Mouse (Mus musculus) gastrocnemius, postnatal 4 days (tissue): ENCODE measurements around the gene Gins3. TPM values are rescaled to one million over a fixed set of nuclear protein-coding genes. Genes with fewer than 3 reads are reported as not detected.
"Not testable (repeated sequence)": the region's sequence is repeated elsewhere in the genome, so short reads cannot be mapped to it uniquely, and the experiment has no call there.

Experiments used
- DNase-seq, 2 experiments: peaks; one replicate each; pipeline ENCODE4 v3.0.0; 2021 to 2022; ENCODE audit warnings: low spot score in 2 of 2, mixed read lengths in 2 of 2
- total RNA-seq, 2 experiments: library from RNA; stranded (reverse); gene quantifications; 2 replicates each; pipeline ENCODE4 v1.2.3; 2021

The Gins3 gene
- total RNA-seq, 2 experiments from 2014 or later: 2.7 to 3.3 TPM

DNA sequence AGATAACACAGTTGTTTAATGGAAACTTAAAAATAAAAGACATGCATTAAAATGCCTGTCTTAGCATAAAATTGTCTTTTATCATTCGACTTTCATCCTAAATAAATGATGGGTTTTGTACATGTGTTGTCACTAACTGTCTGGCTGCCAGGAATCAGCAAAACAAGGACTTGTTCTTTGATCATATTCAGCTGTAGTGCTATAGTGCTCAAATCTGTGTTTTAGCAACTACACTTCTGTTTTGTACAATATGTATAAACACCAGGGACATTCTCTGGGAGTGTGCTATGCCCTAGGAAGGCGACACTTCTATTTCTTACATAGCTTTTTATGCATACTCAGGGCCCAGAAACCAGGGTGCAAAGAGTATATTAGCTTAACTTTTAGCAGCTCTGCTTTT is 11.7 kb downstream of the Gins3 start:
- no peak for DNase-seq

DNA sequence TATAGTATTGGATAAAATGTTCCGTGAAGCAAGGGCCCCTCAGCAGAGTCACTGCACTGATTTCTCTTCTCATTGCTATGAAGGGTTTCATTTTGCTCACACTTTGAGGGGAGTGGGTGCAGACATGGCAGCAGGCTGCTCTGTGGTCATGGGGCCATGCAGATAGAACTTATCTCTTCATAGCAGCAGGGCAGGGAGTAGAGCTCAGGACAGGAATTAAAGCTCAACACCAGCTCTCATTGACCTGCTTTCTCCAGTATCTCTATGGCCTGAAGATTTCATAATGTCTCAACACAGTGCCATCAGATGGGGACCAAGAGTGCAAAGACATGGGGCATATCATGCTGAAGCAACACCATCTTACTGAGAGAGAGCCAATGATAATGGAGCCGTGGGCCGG is 15.0 kb downstream of the Gins3 start:
- no peak for DNase-seq

DNA sequence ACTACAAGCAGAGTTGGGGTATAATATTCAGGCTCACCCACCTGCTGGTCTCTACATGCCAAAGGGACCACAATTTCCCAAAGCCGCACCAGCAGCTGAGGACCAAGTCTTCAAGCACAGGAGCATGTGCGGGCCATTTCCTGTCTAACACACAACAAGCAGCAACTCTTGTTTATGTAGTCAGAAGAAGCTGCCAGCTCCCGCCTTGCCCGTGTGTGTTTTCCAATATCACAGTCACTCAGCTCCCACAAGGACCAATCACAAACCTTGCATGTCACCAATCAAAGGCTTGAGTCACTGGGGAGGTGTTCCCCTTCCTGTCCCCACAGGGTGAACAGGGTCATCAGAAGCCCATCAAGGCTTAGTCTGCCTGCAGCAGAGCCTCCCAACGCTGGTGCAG is 20.1 kb downstream of the Gins3 start:
- no peak for DNase-seq

DNA sequence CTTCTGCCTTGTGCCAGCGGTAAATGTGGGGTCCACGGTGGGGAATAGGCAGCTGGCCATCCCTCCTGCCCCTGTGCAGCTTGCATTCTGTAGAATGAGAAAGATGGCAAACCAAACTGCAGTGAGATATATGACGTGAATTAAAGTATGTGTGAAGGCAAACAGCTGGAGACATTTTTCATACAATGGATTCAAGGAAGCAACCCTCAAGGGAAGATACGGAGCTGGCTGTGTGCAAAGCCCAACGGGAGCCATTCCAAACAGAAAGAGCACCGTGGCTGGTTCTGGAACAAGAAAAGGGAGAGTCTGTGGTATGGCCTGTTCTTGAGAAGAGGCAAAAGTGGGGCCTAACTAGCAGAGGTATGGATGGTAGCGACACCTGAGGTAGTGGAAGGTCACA is 22.6 kb downstream of the Gins3 start:
- DNase-seq: no peak

DNA sequence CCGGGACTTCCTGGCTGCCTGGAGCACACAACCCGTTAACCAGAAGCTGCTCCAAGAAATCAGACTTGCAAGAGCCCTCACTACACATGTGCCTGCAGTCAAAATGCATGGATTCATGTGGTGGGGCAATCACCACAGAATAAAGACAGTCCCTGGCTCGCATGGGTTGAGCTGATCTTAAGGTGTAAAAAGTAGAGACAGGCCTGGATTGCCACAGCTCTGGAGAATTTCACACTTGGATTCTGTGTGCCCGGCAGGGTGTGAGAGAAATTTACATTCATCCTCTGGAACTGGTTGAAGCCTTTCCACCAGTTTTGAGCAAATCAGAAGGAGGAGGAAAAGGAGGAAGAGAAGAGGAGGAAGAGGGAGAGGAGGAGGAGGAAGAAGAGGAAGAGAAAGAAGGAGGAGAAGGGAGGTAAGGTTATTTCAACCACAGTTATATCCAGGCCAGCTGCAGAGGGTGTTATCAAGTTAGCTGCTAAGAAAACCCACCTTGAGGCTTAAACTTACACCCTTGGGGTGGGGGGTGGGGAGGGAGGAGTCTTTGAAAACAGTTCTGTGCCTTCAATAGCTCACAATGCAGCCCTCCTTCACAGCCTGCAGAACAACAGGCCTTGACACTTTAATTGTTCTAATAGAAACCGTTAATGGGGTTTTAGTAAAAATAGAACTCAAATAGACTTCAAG is 23.2 kb downstream of the Gins3 start:
- DNase-seq: no peak

DNA sequence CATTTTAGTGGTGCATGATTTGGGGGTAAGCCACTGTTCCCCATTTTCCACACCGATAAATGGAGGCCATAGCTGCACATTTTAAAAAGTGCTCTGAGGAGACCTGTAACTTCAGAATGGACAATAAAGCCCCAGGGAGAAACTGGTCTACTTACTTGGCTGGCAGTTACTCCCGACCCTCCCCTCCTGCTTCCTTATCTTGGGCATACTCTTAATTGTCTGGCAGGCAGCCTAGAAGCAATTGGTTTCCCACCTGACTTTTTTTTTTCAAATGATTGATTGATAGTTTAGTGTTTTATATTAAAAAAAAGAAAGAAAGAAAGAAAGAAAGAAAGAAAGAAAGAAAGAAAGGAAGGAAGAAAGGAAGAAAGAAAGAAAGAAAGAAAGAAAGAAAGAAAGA is 24.3 kb downstream of the Gins3 start:
- no peak for DNase-seq

DNA sequence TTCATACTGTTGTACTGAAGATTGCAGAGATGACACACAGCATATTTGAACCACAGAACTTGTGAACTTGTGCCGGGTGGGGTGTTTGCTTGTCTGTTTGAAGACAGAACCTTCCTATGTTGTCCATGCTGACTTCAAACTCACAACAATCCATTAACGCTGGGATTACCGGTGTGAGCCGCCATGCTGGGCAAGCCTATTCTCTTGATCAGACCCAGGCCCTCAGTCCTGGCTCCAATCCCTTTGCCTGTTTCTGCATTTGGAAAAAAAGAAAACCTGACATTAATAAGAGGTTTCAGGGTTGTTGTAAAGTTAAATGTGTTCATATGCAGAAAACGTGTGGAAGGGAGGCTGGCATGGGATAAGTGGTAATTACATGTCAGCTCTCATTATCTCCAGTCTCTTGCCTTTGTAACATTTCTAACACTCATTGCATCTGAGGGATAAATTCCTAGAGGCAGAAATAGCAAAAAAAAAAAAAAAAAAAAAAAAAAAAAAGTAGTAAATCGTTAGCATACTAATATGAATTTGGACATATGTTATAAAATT is 27.2 kb downstream of the Gins3 start:
- DNase-seq: no peak

DNA sequence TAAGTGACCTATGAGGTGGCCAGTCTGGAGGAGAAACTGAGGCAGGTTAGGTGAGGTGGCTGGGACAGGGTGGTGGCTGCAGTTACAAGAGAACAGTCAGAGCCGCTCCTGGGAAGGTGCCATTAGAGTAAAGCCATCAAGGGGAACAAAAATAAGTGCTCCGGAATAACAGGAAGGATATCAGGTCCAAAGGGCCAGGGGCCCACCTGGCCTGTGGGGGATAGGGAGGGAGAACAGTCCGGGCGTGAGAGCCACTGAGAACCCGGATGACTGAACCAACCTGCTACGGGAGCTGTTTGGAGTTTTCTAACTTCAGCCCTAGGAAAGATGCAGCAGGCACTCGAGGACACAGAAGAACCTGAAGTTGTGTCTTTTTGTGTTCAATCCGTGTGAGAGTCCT is 27.8 kb downstream of the Gins3 start:
- no peak for DNase-seq

DNA sequence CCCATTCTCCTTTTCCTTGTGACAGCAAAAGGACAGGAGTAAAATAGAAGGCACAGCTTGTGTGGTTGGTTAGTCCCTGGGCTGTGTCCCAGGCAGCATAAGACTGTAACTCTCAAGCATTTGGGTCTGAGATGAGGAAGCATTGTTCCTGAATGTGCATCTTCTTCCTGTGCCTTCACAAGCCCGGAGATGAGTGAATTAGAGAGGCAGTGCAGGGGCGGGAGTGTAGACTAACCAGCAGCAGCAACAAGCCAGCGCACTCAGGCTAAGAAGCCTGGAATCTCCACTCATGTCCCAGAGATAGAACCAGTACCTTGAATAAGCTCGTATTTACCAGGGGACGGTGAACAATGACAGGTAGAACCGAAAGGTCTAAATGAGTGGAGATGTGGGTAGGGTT is 28.3 kb downstream of the Gins3 start:
- DNase-seq: no peak

DNA sequence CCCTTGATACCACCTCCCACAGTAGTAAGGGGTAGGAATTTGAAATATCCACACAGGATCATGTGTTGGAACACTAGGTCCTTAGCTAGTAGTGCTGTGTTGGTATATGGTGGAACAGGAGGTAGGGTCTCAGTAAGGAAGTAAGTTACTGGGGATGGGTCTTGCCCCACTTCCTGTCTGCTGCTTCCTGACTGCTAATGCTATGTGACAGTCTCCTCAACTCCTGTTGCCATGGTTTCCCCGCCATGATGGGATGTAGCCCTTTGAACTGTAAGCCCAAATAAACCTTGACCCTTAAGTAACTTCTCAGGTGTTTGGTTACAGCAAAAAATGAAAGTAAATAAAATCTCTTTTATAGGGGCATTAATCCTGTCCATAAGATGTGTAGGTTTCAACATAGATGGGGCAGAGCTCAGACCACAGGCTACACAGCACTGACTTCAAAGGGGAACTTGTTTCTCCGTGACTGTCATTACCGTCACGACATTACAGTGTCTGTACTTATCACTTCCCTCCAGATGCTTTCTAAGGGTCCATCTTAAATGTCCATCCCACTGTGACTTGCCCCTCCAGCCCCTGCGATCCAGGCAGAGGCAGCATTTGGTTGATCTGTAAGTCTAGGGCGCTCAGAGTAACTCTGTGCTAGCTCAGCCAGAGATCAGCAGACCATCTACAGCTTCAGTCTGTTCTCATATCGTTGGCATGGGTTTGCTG is 29.8 kb downstream of the Gins3 start:
- DNase-seq: no peak

DNA sequence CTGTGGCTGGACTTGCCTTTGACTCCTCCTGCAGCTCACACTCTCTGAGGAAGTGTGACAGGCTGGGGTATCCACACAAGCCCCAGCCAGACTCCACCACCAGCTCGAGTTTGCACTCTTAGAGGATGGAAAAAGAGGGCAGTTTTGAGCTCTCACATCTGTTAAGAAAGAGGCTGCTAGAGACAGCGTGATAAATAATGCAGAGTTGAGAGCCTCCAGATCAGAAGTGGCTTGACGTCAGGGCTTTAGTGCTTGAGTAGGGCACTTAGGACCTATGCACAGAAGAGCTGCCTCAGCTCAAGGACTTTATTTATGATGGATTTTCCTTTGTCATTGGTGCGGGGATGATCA is 30.3 kb downstream of the Gins3 start:
- no peak for DNase-seq

DNA sequence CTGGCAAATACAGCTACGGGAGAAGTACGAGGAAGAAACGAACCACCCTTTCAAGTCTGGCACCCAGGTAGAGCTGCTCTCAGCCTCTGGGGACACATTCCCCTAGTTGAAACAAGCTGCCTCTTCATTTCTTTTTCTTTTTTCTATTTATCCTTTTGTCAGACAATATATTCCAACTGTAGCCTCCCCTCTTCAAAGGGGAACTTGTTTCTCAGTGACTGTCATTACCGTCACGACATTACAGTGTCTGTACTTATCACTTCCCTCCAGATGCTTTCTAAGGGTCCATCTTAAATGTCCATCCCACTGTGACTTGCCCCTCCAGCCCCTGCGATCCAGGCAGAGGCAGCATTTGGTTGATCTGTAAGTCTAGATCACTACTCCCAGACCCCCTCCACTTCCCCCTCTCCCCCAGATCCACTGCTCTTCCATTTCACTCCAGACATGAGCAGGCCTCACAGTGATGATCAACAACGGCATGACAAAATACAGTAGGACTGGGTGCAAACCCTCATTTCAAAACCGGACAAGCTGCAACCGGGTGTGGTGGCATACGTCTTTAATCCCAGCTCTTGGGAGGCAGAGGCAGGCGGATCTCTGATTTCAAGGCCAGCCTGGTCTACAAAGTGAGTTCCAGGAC is 32.7 kb downstream of the Gins3 start:
- DNase-seq: not testable (repeated sequence)

DNA sequence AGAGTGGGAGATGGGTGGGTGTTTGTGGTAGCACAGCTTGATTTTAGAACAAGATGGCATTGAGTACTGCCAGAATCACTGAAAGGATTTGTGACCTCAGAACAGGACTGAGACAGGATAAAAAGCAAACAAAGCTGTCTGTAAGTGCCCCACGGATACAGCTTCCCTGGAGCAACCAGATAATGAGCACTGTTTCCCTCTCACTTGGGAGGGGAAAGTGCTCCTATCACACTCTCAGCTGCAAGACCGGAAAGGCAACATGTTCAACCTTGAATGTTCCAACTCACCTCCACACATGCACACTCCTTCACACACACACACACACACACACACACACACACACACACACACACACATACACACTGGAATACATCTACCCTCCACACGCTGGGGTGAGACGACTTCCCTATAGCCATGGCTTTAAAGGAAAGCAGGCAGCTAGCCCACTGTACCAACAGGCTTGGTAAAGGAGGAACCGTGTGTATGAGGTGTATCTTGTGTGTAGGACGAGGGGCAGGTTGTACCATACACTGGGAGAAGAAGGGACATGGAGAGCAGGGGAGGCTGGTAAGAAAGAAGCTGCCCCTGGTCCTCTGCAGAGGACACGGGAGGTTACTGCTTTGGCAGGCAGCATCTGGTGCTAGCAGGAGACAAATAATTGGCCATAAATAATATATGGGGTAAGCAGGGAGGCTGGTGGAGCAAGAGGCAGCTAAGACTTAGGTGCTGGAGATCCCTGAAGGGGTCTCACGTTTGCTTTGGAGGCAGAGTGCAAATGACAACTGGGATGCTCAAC is 35.1 kb downstream of the Gins3 start:
- DNase-seq: no peak

DNA sequence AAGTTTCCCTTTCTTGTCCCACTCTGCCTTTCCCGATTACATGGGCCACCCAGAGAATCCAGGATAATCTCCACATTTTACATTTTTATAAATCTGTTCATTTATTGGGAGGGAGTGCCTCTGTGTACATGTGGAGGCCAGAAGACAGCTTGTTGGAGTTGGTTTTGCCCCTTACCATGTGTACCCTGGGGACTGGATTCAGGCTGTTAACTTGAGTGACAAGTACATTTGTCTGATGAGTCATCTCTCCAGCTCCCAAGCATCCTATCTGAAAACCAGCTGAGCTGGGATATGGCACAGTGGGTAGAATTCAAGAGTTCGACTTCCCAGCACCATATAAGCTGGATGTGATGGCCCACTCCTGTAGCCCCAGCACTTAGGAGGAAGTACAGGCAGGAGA is 36.7 kb downstream of the Gins3 start:
- DNase-seq: no peak

DNA sequence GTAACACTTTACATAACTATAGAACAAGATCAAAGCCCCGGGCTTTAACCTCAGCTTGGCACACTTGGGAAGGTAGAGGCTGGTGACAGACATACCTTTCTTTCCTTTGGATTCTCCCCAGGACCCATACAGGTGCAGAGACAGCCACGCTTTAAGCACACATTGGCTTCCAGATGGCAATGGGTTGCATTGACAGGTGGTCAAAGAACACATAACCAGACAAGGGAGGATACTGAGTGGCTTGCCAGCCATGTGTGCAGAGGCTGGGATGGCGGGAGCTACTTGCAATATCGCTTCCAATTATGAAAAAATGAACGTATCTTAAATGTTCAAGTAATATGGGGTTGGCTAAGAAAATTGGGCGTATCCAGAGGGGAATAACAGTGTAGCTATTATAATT is 38.6 kb downstream of the Gins3 start:
- DNase-seq: no peak

DNA sequence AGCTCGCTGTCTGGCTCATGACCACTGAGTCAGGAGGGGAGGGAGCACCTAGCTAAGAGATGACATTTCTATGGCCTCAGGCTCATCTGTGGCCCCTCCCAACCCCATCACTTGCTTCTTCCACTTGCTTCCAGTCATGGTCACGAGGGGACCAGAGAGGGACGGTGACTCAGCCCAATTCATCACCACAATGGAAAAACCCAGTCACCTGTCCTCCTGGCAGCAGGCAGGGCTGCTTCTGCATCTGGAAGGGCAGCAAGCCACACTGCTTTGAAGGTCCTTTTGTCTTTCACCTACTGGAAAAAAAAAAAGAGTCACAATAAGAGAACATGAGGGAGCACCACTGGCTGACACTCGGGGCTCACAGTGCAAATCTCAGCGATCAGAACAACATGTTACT is 39.6 kb downstream of the Gins3 start:
- no peak for DNase-seq

DNA sequence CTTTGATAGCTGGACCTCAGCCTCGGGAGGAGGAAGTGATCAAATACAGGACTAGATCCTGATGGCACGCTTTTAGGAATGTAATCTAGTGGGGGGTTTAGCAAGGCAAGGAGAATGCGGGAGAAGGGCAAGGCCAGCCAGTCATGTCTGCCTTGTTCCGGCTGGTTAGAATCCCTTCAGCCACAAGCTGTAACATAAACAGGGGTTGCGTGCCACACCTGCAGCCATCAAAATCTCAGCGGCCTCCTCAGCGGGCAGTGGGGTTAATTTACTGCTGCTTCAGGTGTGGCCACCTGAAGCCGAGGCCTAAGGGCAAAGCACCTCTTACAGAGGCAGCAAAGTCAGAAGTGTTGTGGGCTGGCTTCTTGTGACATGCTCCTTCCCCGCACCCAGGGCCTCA is 43.4 kb downstream of the Gins3 start, which contains the start of gene Ndrg4:
Gene Ndrg4 (plus strand): TSS at position 350 of the 400 bp plus-strand sequence.
- DNase-seq: no peak

DNA sequence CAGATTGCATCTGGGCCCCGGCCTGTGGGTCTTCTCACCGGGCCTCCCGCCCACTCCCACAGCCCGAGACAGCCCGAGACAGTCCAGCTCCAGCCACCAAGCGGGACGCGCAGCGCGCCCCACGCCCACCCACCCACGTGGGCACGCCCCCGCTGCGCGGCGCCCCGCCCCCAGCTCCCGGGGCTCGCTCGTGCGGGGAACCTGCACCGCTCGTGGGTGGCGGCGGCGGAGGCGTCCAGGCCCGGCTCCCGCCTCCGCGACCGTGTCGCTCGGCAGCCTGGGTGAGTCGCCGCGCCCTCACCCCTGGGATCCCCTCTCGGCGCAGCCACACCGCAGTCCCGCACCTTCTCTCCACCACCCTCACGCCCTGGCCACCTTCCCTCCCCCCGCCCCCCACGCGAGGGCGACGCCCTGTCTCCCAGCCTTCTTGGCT is 44.4 kb downstream of the Gins3 start:
- no peak for DNase-seq

DNA sequence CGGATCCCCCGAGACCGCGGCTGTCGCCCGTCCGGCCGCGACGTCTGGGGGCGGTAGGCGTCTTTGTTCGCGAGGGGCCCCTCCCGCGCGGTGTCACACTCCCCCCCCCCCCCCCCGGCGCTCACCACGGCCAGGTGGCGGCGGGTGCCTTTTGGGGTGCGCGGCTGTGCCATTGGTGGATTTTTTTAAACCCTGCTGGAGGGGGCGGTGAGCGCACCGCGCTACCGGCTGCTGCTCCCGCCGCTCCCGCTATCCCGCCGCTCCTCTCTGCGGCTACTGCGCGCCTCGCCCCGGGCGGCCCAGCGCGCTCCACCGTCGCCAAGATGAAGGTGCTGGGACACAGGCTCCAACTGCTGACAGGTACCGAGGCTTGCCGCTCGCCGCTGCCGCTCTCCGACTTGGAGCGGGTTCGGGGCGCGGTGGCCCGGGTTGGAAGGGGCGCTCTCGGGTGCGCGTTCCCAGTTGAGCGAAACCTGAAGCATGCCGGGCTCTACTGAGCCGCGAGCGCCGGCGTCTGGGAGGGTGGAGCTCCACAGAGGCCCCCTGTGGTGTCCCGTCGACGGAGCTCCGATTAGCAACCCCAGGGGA is 44.9 kb downstream of the Gins3 start:
- no peak for DNase-seq

DNA sequence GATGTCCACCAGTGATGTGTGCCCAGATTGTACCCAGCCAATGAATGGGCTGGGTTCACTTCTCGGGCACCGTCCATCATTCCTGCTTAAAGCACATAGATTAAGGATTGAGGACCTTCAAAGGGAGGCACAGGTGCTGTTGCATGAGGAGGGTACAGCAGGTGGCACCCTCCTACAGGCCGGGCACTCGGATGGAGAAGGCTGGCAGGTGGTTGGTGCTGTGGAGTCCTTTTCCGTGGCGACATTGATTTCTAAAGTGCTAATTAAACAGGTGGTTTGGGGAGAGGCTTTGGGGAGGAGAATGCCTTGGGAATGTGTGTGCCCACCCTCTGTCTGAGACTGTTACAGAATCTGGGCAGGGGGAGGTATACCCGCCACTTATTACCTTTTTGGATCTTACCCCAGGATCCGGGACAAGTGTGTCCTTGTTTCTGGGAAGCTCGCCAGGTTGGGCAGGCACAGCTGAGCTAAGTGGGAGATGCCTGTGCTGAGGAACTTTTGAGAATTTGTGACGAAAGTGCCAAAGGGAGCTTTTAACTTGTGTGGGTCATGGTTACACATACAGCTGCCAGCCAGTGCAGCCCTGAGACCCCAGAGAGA is 54.9 kb downstream of the Gins3 start:
- DNase-seq: no peak
